Mouse (Mus musculus): ENCODE measurements around the gene Atp5d.
A peak's percentile ranks its signal among the peaks of the same experiment; 100 is the strongest.

The Atp5d gene

DNA sequence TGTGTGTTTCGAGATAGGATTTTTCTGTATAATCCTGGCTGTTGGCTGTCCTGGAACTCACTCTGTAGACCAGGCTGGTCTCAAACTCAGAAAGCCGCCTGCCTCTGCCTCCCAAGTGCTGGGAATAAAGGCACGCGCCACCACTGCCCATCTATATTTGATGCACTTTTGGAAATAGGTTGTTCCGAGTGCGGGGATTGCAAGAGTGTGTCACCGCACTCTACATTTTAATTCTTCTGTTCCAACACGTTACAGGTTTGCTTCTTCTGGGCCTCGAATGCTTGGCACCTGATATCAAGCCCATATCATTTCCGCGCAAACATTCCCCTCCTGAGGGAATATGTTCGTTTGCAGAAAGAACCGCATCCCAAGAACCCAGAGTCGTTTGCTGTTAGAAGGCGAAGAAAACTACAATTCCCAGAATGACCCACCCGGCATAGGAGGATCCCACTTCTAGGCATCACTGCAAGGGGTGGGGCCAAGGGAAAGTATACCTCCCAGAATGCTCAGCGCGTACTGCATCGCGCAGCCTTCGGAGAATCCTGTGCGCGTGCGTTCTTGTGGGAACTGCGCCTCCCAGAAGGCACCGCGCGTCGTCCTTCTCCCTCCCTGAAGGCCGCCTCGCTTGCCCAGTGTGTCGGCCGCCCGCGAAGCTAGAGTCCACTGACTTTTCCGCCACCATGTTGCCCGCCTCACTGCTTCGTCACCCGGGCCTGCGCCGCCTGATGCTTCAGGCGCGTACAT lies 3.5 kb downstream of the Atp5d start:
- peak; percentile 89 to 91 for DNase-seq

DNA sequence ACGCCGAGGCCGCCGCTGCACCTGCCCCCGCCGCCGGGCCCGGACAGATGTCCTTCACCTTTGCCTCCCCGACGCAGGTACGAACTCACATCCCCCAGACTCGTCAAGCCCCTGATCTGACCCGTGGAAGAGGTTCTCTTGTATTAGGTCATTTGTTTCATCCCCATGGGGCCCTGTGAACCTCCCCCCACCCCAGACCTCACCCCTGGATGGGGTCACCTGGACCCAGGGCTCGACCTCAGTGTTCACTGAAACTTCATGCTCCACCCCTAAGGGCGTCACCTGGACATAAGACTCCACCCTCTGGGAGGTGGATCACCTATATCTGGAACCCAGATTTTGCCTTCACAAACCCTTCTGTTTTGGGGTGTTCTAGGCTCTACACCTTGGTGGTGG lies 4.1 kb downstream of the Atp5d start:
- DNase-seq: no peak

DNA sequence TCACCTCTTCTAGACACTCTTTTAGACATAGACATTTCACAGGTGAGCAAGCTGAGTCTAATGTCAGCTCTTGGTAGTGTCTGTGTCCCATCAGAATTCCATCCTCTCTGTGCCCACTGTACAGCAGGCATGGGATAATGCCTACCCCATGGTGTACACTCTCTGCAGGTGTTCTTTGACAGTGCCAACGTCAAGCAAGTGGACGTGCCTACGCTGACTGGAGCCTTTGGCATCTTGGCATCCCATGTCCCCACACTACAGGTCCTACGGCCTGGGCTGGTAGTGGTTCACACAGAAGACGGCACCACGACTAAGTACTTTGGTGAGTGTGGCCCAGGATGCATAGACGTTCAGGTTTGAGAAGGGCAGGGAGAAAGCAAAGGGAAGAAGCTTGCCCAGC lies 5.2 kb downstream of the Atp5d start:
- DNase-seq: no peak

DNA sequence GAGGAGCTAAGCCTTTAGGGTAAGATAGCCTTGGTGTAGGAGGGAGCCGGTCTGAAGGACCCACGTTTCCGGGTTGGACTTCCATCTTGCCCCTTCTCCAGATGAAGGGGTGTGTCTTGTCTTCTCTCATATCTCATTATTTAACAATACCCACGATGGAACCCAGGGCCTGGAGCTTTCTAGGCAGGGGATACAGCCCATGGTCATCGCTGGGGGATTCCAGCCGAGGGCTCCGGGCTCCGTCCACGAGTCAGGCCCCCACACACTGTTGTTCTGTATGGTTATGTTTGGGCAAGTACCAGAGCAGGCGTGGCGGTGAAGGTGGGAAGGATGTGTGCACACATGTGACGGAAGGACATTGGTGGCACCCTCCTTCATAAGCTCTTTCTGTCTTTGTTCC lies 5.7 kb downstream of the Atp5d start:
- DNase-seq: no peak

DNA sequence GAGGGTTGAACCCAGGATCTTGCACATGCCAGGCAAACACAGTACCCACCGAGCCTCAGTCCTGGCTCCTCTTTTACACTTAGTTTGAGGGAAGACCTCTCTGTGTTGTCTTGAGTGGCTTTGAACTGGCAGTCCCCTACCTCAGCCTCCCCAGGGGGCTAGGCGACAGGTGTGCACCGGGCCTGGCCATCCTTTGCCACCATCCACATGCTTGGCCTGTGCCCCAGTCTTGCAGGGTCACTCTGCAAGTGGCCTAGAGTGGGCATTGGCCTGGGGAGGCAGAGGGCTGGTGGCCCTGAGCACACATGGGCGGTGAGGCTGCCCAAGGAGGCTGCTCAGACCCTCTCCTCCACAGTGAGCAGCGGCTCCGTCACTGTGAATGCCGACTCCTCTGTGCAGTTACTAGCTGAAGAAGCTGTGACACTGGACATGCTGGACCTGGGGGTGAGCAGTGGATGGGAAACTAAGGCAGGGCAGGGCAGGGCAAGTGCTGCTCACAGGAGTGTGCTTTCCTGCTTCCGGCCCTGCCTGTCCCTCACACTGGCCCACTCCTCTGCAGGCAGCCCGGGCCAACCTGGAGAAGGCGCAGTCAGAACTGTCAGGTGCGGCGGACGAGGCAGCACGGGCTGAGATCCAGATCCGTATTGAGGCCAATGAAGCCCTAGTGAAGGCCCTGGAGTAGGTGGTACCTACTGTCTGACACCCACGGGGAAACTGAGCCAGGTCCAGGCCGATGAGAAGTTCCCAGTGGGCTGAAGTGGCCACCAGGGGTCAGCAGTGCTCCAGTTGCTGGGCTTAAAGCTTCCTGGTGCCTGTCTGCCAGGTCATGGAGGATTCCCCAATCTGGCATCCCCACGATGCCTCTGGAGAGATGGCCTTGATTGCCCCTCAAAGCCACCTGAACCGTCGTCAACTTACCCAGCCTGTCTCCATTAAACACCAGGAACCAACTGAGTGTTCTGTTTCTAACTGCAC lies 6.7 kb downstream of the Atp5d start:
- peak; percentile 82 to 84 for DNase-seq

DNA sequence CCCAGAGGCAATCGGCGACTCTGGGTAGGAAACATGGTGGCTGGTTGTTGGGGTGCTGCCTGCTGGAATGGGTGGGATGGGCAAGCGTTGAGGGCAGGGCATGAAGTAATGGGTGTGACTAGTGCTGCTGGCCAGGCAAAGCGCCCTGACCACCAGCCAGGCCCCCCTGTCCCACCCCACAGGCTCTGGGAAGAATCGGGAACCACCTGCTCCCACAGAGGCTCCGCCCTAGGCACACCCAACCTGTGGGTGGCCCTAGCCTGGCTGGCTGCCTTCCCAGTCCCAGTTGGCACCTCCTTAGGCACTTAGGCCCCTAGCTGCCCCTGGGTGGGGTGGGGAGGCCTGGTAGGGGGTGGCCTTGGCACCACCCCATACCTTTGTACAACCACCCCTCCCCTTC lies 7.5 kb downstream of the Atp5d start:
- no peak for DNase-seq

DNA sequence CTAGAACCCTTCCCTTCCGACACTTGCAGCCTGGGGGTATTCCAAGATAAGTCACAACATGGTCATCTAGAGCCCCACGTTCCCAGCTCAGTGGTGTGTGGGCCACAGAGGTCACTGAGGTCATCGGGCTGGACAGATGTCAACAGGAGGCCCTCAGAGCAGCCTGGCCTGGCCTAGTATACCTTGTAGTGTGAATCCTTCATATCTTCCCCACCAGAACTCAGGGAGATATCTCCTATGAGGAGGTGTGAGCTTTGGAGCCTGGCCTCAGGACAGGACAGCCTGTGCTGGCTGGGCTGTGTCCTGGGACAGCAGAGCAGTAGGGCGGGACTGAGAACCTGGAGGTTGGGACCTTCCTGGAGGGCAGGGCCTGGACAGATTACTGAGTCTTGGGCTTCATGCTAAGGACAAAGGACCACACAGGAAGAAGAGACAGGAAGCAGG lies 8.2 kb downstream of the Atp5d start:
- DNase-seq: no peak

DNA sequence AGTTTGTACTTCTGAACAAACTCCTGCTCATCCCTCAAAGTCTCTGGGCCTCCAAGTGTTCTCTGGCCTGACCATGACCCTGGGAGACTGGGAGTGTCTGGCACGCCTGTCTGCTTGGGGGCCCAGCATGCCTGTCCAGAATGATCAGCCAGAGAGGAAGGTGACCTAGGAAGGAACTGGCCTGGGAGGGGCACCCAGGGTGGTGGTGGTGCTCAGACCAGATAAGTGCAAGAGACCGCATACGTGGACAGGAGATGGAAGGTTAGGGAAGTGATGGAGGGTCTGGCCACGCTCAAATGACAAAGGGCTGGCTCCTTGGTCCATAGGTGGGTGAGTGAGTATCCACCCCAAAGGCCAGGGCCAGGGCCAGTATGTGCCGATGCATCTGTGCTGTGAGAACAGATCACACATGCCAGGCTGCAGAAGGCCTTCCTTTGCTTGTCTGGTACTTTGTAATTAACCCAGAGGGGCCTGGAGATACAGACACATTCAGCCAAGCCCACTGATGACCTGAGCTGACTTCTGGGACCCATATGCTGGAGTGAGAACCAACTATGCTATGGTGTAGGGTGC lies 8.8 kb downstream of the Atp5d start:
- no peak for DNase-seq

DNA sequence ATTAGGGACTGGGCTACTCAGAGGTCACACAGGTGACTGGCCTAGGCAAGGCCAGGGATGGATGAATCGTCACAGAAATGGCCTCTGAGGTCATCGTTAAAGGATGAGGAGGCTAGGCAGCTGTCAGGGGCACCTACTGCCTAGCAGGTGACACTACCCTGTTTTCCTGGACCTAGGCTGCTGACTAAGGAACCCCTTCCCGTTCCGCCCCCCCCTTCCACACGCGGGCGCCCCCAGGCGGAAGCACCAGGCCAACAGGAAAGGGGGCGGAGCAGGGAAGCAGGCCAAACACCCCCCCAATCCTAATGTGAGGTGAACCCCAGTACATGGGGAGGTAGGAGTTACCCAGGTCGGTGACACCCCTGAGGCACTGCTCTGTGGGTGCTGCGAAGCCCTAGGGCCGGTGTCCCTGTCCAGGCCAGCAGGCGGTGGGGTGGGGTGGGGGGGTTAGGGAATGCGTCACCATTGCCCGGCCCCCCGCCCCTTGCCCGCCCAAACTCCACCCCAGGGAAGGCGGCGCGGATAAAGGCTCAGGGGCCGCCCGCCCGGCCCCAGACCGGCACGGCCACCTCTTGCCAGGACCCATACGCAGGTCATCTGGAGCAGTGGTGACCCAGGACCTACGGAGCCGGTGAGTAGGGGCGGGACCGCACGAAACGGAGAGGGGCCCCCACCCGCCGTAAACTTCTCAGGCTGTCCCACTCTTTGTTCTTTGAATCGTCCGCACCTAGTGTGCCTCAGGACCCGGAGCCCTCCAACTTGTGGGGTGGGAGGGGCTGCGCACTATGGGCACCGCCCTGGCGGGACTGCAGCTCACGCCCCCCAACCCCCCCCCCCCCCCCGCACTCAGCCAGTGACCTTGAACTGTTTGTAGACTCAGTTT lies 9.5 kb downstream of the Atp5d start, which contains the start of gene Midn:
TSS of gene Midn (plus strand) at position 554 of the 883 bp plus-strand sequence.
- peak; percentile 46 to 51 for DNase-seq

DNA sequence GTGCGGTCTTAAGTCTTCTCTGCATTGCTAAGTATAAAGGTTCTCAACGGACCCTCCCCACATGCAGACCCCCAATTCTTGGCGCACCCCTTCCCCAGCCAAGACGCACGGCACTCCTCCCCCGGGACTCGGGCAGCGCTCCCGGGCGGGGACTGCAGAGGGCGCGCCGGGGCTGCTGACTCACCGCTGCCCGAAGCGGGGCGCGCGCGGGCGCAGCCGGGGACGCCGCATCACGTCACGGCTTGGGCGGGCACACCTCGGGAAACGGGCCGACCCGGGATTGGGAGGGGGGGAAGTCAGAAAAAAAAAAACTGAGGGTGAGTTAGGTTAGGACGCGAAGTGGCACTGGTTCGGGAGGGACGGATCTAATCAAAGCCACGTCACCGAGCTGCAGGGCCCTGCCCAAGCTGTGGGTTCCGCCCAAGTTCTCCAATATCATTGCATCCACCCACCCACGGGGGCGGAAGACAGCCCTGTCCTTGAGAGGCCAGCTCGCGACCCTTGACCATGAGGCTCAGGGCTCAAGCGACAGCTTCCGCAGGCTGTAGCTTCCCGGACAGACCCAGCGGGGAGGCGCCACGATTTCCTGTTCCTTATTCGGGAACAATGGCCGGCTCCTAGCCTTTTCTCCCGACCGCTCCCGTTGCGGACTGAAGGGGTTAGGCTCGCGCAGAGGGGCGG lies 10.3 kb downstream of the Atp5d start:
- DNase-seq: peak; percentile 93 to 96

DNA sequence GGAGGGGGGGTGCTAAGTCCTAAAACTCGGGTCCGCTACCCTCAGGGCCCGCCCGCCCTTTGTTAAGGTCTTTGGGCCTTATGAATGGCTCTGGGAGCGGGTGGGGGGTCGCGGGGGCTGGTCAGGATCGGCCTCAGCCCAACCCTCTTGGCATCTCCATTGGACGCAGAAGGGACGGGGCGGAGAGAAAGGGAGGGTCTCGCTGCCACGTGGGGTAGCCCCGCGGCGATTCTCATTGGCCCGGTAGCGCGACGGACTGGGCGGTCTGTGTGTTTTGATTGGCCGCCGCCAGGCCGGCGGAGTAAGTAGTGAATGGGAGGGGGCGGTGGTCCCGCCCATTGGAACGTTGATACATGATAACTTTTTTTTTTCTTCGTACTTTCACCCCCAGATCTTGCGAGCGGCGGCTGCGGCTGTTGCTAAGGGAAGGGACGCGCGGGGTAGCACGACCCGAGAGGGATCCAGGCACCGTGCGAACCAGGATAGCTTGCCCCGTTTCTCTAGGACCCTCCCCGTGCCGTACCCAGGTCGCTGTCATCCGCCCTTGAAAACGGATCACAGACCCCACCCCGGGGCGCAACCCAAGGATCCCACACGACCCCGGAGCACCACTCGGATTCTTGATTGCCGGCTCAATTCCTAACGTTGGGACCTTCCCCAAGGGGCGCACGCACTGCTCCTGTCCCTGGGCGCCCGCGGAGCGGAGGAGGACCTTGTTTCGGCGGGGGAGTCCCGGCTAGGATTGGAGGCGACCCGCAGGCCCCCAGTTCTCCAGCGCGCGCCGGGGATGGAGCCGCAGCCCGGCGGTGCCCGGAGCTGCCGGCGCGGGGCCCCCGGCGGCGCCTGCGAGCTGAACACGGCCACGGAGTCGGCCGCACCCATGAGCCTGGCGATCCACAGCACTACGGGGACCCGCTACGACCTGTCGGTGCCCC lies 11.1 kb downstream of the Atp5d start:
- DNase-seq: peak; percentile 94 to 96

DNA sequence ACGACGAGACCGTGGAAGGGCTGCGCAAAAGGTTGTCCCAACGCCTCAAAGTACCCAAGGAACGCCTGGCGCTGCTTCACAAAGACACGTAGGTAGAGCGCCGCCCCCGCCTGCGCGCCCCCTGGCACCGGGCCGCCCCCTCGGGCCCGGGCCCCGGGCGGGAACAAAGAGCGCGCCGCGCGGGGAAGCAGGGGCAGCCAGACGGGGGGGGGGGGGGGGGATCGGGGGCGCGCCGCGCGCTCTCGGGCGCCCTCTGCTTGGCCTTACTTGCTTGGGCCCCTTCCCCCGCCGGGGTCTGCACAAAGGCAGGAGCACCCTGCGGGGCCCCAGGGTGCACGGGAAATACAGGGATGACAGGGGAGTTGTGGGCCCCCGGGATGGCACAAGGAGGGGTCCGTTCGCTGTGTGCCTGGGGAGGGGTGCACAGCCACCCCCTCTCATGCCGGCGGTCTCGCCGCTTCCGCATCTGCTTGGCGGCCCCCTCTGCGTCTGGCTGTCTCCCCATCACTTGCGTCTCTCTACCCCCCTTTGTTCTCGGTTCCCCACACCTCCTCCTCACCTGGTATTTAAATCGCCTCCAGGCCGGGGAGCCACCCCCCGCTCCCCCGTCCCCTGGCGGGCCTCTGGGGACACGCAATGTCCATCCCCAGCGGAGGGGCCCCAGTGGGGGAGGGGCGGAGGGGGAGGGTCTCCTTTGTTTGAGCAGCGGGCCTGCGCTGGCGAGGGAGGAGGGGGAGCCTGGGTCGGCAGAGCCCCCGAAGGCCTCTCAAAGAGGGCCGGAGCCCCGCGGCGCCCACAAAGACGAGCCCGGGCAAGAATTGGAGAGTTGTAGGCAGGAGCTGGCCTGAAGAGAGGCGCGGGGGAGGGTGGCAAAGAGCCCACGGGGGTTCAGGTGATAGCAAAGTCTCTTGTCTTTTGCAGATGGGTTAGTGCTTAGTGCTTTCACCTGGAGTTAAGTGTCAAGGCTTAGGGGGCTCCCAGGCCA lies 12.1 kb downstream of the Atp5d start:
- DNase-seq: peak; percentile 72 to 75

DNA sequence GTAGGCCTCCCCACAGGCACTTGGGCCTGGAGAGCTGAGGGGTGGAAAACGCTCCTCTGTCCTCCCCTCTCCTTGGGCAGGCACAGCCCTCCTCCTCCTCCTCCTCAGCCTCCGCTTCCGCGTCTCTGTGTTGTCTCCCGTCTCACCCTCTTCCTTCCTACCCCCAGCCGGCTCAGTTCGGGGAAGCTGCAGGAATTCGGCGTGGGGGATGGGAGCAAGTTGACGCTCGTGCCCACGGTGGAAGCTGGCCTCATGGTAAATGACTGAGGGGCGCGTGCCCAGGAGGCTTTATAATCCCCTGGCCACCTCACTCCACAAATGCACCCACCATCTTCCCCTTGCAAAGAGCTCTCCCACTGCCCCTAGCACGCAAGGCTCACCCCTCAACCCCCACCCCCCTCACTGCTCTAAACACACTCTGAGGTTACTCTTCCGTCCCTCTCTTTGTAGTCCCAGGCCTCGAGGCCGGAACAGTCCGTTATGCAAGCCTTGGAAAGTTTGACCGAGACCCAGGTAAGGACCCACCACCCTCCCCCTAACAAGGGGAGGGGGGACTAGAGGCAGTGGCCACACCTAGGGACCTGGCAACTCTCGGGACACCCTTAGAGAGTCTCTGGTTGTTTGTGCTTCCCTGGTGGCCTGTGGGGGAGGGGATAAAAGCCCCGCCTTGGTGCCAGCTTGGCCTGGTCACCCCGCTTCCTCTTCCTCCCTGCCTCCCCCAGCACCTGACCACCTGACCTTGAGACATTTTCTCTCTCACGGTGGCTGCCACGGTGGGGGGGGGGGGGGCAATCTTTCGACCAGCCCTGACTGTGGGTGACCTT lies 13.0 kb downstream of the Atp5d start:
- DNase-seq: peak; percentile 53

DNA sequence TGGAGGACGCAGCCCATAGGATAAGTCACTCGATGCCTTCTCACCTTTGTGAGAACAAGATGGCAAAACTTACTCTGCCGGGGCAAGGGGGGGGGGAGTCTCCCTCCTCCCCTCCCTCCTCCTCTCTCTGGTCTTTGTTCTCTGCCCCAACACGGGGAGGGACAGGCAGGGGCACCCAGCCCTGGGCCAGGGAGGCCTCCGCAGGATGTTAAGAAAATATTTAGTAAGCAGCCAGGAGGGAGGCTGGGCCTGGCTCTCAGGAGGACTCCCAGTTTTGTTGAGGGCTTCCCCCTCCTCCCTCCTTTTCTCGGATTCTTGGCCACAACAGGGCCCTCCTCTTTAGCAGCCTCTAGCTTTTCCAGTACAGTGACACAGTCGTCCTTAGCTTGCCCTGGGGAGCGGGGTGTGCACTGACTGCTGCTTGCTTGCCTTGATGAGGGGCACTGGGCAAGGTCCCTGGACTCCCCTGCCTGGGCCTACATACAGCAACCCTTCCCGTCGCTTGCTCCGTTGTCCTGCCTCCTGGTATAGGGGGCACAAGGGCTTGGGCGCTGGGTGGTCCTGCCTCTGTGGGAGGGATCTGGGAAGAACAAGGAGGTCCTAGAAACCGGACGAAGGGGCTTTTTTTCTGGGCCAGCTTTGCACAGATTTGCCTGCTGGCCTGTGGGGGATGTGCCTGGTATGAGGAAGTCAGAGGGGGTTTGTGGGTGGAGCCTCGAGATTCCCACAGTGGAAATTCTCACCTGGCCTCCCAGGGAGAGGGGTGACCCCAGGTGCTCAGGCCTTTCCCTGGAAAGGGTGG lies 13.8 kb downstream of the Atp5d start:
- DNase-seq: peak; percentile 37 to 40

DNA sequence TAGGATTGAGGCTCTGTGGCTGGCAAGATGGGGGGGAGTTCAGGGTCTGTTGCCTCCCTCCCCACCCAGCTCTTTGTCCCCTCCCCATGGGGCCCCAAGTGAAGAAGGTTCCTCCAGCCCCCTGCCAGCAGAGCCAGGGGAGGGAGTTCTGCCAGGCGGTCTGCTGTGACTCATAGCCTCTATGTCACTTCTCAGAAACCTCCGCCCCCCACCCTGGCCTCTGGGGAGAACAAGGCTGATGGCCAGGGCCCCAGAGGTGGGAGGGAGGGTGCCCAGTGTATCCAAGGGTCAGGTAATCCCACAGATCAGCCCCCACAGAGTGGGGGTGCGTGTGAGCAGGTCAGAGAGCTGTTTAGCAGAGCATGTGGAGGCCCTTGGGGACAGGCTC lies 14.4 kb downstream of the Atp5d start:
- peak; percentile 50 to 57 for DNase-seq

DNA sequence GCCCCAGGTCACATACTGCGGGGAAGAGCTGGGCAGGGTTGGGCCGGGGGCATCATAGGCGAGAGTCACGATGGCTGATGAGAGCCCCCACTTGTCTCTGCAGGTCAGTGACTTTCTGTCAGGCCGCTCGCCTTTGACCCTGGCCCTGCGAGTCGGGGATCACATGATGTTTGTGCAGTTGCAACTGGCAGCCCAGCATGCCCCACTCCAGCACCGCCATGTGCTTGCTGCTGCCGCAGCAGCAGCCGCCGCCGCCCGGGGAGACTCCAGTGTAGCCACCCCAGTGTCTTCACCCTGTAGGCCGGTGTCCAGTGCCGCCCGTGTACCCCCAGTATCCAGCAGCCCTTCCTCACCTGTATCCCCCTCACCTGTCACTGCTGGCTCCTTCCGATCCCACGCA lies 15.3 kb downstream of the Atp5d start:
- no peak for DNase-seq

DNA sequence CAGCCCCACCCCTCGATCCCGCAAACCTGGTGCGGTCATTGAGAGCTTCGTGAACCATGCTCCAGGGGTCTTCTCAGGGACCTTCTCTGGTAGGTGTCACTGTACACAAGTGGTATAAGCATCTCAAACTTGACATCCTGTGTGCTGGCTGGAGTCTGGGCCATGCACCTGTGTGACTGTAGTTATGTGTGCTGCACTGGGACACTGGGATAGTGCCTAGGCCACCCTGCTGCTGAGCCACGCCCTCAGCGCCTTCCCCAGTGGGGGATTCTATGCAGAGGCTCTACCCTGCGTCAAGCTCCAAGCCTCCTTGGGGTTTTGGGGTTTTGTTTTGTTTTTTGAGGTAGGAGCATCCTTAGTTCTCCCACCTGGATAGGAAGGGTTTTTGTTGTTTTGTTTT lies 16.0 kb downstream of the Atp5d start:
- no peak for DNase-seq

DNA sequence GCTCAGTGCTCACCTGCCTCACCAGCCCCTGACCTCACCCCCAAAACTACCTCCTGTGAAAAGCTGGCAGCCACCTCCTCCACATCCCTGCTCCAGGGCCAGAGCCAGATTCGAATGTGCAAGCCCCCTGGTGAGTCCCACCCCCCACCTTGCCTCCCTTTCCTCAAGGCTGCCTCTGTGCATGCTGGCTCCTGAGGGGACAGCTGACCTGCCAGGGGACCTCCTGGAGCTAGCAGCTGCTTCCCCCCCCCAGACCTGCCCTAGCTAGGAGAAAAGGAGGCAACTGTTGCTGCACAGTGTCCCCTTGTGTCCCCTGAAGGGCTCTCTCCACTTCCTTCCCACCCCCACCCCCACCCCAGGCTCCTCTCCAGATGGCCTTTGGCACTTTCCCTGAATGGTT lies 16.8 kb downstream of the Atp5d start:
- DNase-seq: no peak
